Mouse (Mus musculus): ENCODE measurements around the gene Gm15293. TPM values are rescaled to one million over a fixed set of nuclear protein-coding genes. Genes with fewer than 3 reads are reported as not detected.
"Not testable (repeated sequence)": the region's sequence is repeated elsewhere in the genome, so short reads cannot be mapped to it uniquely, and the experiment has no call there.

Gm15293 gene
- total RNA-seq (2021): not detected
- long read RNA-seq, experiment 1: 0 reads
- long read RNA-seq, experiment 2: 0 reads

- intact Hi-C loops (cut with DNase I; ENCODE audit: low total_unique reads); DNase-seq: not testable (repeated sequence)
These were observed at the start of gene Gm15293 for GRCm38 (mm10) chr8:21201261-21201660. Gm15293 (plus strand) TSS chr8:21201561.

DNA sequence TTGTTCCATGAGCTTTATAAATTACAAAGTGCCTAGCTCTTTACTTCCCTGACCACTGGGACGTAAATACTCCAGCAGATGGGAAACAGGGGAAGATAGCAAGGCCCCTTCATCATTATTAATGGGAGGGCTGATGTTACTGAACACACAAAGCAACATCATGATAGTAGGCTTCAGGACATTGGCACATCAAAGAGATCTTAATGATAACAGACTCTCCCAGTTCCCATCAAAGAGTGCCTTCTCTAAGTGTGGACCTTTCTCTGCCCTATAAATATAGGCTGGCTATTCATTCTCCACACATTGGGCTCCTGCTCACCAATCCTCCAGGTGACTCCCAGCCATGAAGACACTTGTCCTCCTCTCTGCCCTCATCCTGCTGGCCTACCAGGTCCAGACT is 39.4 kb upstream of the Gm15293 start, which contains the start of gene Defa22:
Defa22 (plus strand) TSS at position 301 of the 400 bp plus-strand sequence.
- DNase-seq; intact Hi-C loops (cut with DNase I; ENCODE audit: low total_unique reads): not testable (repeated sequence)

GRCm38 (mm10) chr8:21191314-21191713 is 10.0 kb upstream of the Gm15293 start, which contains the start of gene Defa31:
Defa31 (plus strand) TSS chr8:21191614.
- DNase-seq; intact Hi-C loops (cut with DNase I; ENCODE audit: low total_unique reads): not testable (repeated sequence)

Other genes starting within 250 kb of the Gm15293 start
- not detected for gene Defa21, start 176.0 kb upstream of the Gm15293 start, total RNA-seq (2021)
- not detected for gene Defa23, start 146.5 kb upstream of the Gm15293 start, total RNA-seq (2021)
- gene Defa35, start 136.5 kb upstream of the Gm15293 start, total RNA-seq (2021): not detected
- not detected for gene Defa25, start 117.1 kb upstream of the Gm15293 start, total RNA-seq (2021)
- gene Gm14851, start 105.5 kb upstream of the Gm15293 start, total RNA-seq (2021): not detected
- gene Defa30, start 66.9 kb upstream of the Gm15293 start, total RNA-seq (2021): not detected
- not detected for gene Defa22, start 39.3 kb upstream of the Gm15293 start, total RNA-seq (2021)
- not detected for gene Defa31, start 9.9 kb upstream of the Gm15293 start, total RNA-seq (2021)
- gene Gm15292, start 48.2 kb downstream of the Gm15293 start, total RNA-seq (2021): not detected
- gene Defa27, start 114.0 kb downstream of the Gm15293 start, total RNA-seq (2021): not detected
- gene Defa29, start 125.5 kb downstream of the Gm15293 start, total RNA-seq (2021): not detected
- gene Defa2, start 177.0 kb downstream of the Gm15293 start, total RNA-seq (2021): not detected
- gene Defa33, start 190.2 kb downstream of the Gm15293 start, total RNA-seq (2021): not detected
- not detected for gene Defa36, start 225.8 kb downstream of the Gm15293 start, total RNA-seq (2021)